Mouse (Mus musculus): ENCODE measurements around the gene Ccpg1. TPM values are rescaled to one million over a fixed set of nuclear protein-coding genes. Genes with fewer than 3 reads are reported as not detected.

Ccpg1 gene
- total RNA-seq (2021): 10 to 100 TPM; 76.1 to 95.7 TPM
- long read RNA-seq, experiment 1, transcript Ccpg1-208 (8 exons, 2,939 nt): major isoform, 14 of 159 reads
- long read RNA-seq, experiment 1, partial matches to known transcripts: 65 of 159 reads
- long read RNA-seq, experiment 1, other reads (novel, unspliced or antisense): 80 of 159 reads
- long read RNA-seq, experiment 2, transcript Ccpg1-208 (8 exons, 2,939 nt): major isoform, 5 of 172 reads
- long read RNA-seq, experiment 2, partial matches to known transcripts: 73 of 172 reads
- long read RNA-seq, experiment 2, other reads (novel, unspliced or antisense): 93 of 172 reads

DNA sequence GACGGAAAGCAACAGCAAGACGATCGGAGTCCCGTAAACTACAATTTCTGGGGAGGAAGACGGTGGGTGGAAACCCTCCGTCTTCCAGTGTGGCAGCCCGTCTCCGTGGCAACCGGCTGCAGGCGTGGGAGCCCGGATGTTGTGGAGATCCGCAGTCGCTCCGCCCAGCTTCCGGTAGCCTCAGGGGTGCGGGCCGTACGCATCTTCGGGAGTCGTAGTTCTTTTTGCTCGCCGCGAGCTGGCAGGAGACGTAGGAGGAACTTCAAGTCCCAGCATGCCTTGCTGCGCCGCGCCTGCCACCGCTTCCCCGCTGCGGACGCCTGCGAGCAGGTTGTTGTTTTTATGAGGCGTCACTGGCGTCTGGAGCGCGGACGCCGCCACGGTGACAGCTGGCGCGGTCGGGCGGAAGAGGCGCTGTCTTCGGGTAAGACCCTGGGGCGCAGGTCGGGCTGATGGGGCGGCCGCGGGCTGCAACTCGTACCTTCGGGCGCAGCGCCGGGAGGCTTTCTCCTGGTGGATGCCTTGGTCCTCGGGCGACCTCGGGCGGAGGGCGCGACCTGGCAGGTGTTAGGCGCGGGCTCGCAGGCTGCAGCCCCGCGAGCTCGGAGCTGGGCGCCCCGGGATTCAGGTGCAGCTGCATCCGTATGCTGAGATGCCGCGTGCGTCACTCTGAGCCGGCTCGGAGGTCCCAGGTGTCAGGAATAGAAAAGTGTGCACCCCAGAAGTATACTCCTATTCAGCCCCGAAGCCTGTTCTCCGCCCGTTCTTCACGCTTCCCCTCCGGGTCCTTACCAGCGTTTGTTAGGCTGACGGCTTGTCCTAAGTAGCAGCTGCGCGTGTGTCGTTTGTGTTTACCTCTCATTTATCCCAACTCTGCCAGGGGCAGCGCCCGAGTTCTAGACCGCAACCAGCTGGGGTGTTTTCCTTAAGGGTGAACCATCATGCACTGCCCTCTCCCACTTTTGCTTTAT is at the start of gene Ccpg1, which contains the start of gene Ccpg1os:
Ccpg1 (plus strand) TSS at position 180 of the 971 bp plus-strand sequence.
Ccpg1os (minus strand) TSS at position 133 of the 971 bp plus-strand sequence.
- intact Hi-C loops (cut with DNase I): loop anchor here (5.0 kb wide), 1 partner anchor 93 kb away; no protein-coding TSS in a partner anchor
- H3K27ac ChIP-seq: peak within 1 kb of the TSS; percentile 97
- peak within 1 kb of the TSS; percentile 100 for H3K4me3 ChIP-seq
- DNase-seq: peak; percentile 98
- peak; percentile 17; the same call in 1 of the 2 replicates for TF ChIP-seq CTCF (IDR thresholded peaks at IDR 0.05)

- Histone ChIP-seq H3K4me3 (no peak overlapping the region), H3K27ac (peak overlapping the region; percentile 5; the same call in 1 of the 2 replicates)
- TF ChIP-seq CTCF (IDR thresholded peaks at IDR 0.05): no peak
- intact Hi-C loops (cut with DNase I): no loop called here
- DNase-seq: no peak
These were observed 48.9 kb upstream of the Ccpg1 start for GRCm38 (mm10) chr9:72936301-72936700.

DNA sequence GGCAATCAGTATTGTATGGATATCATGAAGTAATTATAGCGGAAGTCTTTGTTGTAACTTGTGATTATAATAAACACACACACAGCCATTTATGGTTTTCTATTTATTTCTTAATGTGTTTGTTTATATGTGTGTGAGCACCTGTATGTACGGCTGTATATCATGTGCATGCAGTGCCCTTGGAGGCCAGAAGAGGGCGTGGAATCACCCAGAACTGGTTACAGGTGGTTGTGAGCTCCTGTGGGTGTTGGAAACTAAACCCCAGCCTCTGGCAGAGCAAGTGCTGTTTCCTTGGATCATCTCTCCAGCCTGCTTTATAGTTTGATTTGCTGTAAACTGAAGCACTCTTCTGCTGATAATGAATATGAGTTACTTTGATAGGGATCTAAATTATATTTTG is 41.8 kb upstream of the Ccpg1 start:
- no peak overlapping the region for H3K4me3 ChIP-seq
- intact Hi-C loops (cut with DNase I): no loop called here
- peak; percentile 33; the same call in 1 of the 2 replicates for TF ChIP-seq CTCF (IDR thresholded peaks at IDR 0.05)
- H3K27ac ChIP-seq: no peak overlapping the region
- no peak for DNase-seq

GRCm38 (mm10) chr9:72944286-72944685 is 40.9 kb upstream of the Ccpg1 start:
- DNase-seq: no peak
- H3K4me3 ChIP-seq: no peak overlapping the region
- no peak for TF ChIP-seq CTCF (IDR thresholded peaks at IDR 0.05)
- intact Hi-C loops (cut with DNase I): no loop called here
- H3K27ac ChIP-seq: no peak overlapping the region

DNA sequence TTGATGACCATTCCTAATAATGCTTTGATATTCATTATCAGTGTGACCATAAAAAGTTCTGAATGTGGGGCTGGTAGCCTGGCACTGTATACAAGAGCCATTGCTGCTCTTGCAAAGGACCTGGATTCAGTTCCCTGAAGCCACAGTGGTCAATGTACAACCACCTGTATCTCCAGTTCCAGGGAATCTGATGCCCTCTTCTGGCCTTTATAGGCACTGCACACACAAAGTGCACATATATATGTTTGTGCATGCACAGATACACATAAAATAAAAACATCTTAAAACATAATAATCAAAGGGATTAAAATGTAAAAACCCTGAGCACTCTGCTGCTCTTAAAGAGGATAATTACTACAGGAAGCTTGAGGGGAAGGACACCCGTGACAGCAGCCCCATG is 38.2 kb upstream of the Ccpg1 start:
- intact Hi-C loops (cut with DNase I): no loop called here
- H3K4me3 ChIP-seq: no peak overlapping the region
- no peak for DNase-seq
- TF ChIP-seq CTCF (IDR thresholded peaks at IDR 0.05): peak; percentile 6; the same call in 1 of the 2 replicates
- H3K27ac ChIP-seq: no peak overlapping the region

DNA sequence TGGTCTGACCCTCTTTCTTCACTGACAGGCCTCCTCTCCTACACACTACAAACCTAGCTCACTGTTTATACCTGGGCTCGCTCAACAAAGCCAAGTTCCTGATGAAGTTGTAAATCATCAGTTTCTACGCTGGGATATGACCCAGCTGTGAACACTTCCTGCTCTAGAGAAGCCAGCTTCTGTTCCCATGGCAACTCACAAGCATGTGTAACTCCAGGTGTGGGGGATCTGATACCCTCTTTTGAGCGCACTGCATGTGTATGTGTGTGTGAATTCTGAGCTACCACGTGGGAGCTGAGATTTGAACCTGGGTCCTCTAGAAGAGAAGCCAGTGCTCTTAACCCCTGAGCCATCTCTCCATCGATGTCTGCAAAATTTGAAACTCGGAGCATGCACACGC is 35.7 kb upstream of the Ccpg1 start:
- intact Hi-C loops (cut with DNase I): no loop called here
- H3K4me3 ChIP-seq: no peak overlapping the region
- H3K27ac ChIP-seq: no peak overlapping the region
- DNase-seq: no peak
- TF ChIP-seq CTCF (IDR thresholded peaks at IDR 0.05): no peak

DNA sequence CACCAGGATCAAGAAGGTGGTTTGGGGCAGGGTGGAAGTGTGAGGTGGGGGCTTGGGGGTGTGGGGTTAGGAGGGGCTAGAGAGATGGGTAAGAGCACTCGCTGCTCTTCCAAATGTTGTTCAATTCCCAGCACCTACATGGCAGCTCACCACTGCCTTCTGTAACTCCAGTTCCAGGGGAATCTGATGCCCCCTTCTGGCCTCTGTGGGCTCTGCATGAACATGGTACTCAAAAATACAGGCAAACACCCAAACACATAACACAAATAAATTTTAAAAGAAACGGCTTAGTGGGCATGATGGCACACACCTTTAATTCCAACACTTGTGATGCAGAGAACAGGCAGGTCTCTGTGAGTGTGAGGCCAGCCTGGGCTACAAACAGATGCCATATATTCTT is 30.5 kb upstream of the Ccpg1 start:
- TF ChIP-seq CTCF (IDR thresholded peaks at IDR 0.05): peak; percentile 51
- intact Hi-C loops (cut with DNase I): loop anchor here (5.0 to 10.0 kb wide), 2 partner anchors 62 to 190 kb away; no protein-coding TSS in a partner anchor
- Histone ChIP-seq H3K27ac (no peak overlapping the region), H3K4me3 (no peak overlapping the region)
- DNase-seq: no peak

GRCm38 (mm10) chr9:72955546-72955945 is 29.7 kb upstream of the Ccpg1 start:
- Histone ChIP-seq H3K4me3 (no peak overlapping the region), H3K27ac (no peak overlapping the region)
- no peak for DNase-seq
- TF ChIP-seq CTCF (IDR thresholded peaks at IDR 0.05): peak; percentile 74
- intact Hi-C loops (cut with DNase I): loop anchor here (5.0 to 10.0 kb wide), 2 partner anchors 63 to 191 kb away; no protein-coding TSS in a partner anchor

DNA sequence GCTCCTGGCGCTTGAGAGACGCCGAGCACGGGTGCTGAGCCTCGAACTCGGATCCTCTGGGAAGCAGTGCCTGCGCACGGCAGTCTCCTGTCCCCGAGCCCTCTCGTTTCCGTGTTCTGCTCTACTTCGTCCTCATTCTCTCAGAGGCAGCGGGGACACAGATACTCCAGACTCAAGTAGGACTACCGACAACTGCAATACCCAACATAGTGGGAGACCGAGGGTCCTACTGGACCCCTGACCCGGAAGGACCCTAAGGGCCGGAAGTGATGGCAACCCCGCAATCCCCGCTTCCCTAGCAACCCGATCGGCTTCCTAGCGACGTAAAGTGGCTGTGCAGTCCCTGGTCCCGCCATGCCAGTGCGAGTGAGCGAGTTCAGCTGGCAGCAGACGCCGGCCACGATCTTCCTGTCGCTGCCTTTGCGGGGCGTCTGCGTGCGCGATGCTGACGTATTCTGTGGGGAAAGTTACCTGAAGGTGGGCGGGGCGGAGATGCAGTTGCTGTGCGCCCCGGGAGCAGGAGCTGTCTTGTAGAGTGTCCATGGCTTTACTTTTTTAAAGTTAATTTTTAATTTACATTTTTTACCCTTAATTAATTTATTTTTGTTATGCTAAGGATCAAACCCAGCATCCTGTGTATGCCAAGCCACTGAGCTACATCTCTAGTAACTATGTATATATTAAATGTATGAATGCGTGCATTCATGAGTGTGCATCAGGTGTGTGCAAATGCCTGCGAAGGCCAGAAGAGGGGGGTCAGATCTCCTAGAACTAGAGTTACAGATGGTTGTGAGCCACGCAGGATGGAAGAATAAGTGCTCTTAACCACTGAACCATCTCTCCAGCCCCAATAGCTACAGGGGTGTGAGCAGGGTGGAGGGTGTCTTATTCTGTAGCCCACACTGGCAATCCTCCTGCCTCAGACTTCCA is 26.4 kb upstream of the Ccpg1 start, which contains the start of the genes Dyx1c1 and Gm44503:
Dyx1c1 (plus strand) TSS at position 265 of the 930 bp plus-strand sequence.
Gm44503 (plus strand) TSS at position 332 of the 930 bp plus-strand sequence.
- Histone ChIP-seq H3K27ac (peak within 1 kb of the TSS; percentile 75), H3K4me3 (peak within 1 kb of the TSS; percentile 85)
- no peak for TF ChIP-seq CTCF (IDR thresholded peaks at IDR 0.05)
- DNase-seq: peak; percentile 85
- intact Hi-C loops (cut with DNase I): loop anchor here (5.0 to 10.0 kb wide), 2 partner anchors 66 to 194 kb away; no protein-coding TSS in a partner anchor

GRCm38 (mm10) chr9:72961346-72961745 is 23.9 kb upstream of the Ccpg1 start:
- Histone ChIP-seq H3K4me3 (no peak overlapping the region), H3K27ac (no peak overlapping the region)
- no peak for DNase-seq
- intact Hi-C loops (cut with DNase I): no loop called here
- no peak for TF ChIP-seq CTCF (IDR thresholded peaks at IDR 0.05)

DNA sequence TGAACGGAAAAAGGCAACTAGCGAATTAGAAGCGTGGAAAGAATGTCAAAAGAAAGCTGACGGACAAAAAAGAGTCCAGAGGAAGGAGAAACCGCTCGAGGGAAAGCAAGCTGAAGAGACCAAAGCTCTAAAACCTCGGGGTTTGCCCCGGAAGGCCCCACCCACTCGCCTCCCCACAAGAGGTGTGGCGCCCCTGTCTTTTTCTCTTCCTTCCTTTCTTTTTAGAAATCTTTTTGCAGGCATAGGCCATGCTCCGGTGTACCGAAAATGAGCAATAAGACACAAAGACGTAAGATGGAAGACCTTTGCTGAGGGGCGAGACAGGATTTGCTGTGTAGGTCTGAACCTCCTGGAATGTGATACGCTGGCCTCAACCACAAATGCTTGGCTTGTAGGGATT is 23.3 kb upstream of the Ccpg1 start:
- intact Hi-C loops (cut with DNase I): no loop called here
- no peak overlapping the region for H3K4me3 ChIP-seq
- no peak for DNase-seq
- H3K27ac ChIP-seq: no peak overlapping the region
- no peak for TF ChIP-seq CTCF (IDR thresholded peaks at IDR 0.05)

Measured in gastrocnemius, adult 2 months (tissue).